7 mouse cellular contexts compared by ENCODE assay signal in the genomic region with DNA sequence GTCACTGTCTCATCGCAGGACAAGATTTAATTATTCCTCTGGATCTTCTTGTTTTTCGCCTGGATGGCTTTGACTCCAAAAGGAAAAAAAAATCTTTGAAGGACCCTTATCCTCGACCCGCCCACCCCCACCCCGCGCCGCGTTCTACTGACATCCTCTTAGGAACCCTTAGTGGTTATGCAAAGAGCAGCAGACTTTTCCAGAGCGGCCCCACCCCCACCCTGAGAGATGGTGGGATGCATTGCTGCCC. TPM values are rescaled to one million over a fixed set of nuclear protein-coding genes. Genes with fewer than 3 reads are reported as not detected.
DNase-seq lines count a peak whose midpoint lies in the region; ATAC-seq and TF ChIP-seq lines count a peak whose summit lies in the region.

No protein-coding gene starts in this region.

- TF ChIP-seq RAD21 in CH12.LX (IDR thresholded peaks at IDR 0.05; ENCODE audit: low read depth, low read length) = no peak

- peak overlapping the region; percentile 92 for H3K4me2 ChIP-seq in CH12.LX (ENCODE audit: insufficient read depth, low read depth, poor library complexity, severe bottlenecking)
- peak overlapping the region; percentile 87 for H3K4me2 ChIP-seq in embryonic facial prominence, embryonic 12.5 days (replicated peaks)

- in situ Hi-C loops in CH12.LX (cut with MboI; ENCODE audit: low pct_ligation_motif_present, low pct_unique_long_range_greater_than_20kb, low sequenced_read_pairs) = loop anchor here (10.0 to 25.0 kb wide), 5 partner anchors 316 to 1188 kb away; no protein-coding TSS in a partner anchor

- WGBS in embryonic facial prominence, embryonic 12.5 days = under 1% methylated on average over 9 of the region's 9 CpGs
- 0% methylated on average over 9 of the region's 9 CpGs for WGBS in macrophage (ENCODE audit: missing documents)

- no peak; the same call in 1 of the 2 replicates for ATAC-seq in embryonic facial prominence, embryonic 12.5 days (ENCODE audit: insufficient number of reproducible peaks, insufficient read depth, low FRiP score, low TSS enrichment)

- TF ChIP-seq POLR2A in CH12.LX (IDR thresholded peaks at IDR 0.05; ENCODE audit: low read depth, low read length) = no peak
- TF ChIP-seq POLR2A in testis, adult 2 months (IDR thresholded peaks at IDR 0.05; ENCODE audit: control insufficient read depth, low read depth, low read length) = no peak

- dilution Hi-C loops in CH12.LX (cut with MboI; ENCODE audit: extremely low pct_ligation_motif_present, extremely low pct_unique_long_range_greater_than_20kb, low sequenced_read_pairs) = no loop called here

- intact Hi-C loops in heart, postnatal 14 days (cut with DNase I) = loop anchor here (5.0 to 10.0 kb wide), 3 partner anchors 63 to 976 kb away; no protein-coding TSS in a partner anchor
- intact Hi-C loops in left cerebral cortex, postnatal 36 days (cut with DNase I) = loop anchor here (5.0 to 10.0 kb wide), 6 partner anchors 63 to 886 kb away; no protein-coding TSS in a partner anchor

- 0 out of 2 replicates have a peak overlapping the region, but pooled peaks have one; percentile 10 for H3K9ac ChIP-seq in CH12.LX (ENCODE audit: insufficient read depth, low read depth)
- H3K9ac ChIP-seq in embryonic facial prominence, embryonic 12.5 days = peak overlapping the region; percentile 72

- DNase-seq in 3T3-L1 (ENCODE audit: low read depth, low spot score) (peak; percentile 72), CH12.LX (ENCODE audit: extremely low read depth) (no peak)
- peak; percentile 56 to 64 for DNase-seq in heart, postnatal 14 days
- peak; percentile 33 to 37 for DNase-seq in left cerebral cortex, postnatal 36 days (ENCODE audit: low spot score in 2 of 2)

- H3K79me2 ChIP-seq in CH12.LX (replicated peaks; ENCODE audit: control insufficient read depth, extremely low read depth, insufficient read depth, poor library complexity, severe bottlenecking) (no peaks in the 10 kb centered on the region), macrophage (ENCODE audit: inconsistent target) (peaks cover 20% of the 10 kb centered on the region)

- peaks cover 33% of the 10 kb centered on the region for H3K27me3 ChIP-seq in CH12.LX (replicated peaks)
- no peaks in the 10 kb centered on the region for H3K27me3 ChIP-seq in embryonic facial prominence, embryonic 12.5 days
- H3K27me3 ChIP-seq in testis, adult 2 months (ENCODE audit: control insufficient read depth, insufficient read depth, low read length) = peaks cover 2% of the 10 kb centered on the region

- H3K4me3 ChIP-seq in CH12.LX (replicated peaks in 1 of 3; ENCODE audit: low read depth in 2 of 3, low read length in 2 of 3, poor library complexity in 1 of 3) = peak overlapping the region in 1 of 3 experiments; percentile 32
- peak overlapping the region; percentile 88 for H3K4me3 ChIP-seq in embryonic facial prominence, embryonic 12.5 days
- H3K4me3 ChIP-seq in macrophage (ENCODE audit: inconsistent target) = peak overlapping the region; percentile 53
- peak overlapping the region; percentile 82 for H3K4me3 ChIP-seq in testis, adult 2 months (ENCODE audit: control insufficient read depth, low read depth, low read length)

- no peak for TF ChIP-seq CTCF in CH12.LX (conservative IDR thresholded peaks at IDR 0.05 in 1 of 2, IDR thresholded peaks at IDR 0.05 in 1 of 2; ENCODE audit: low read depth in 2 of 2, low read length in 2 of 2)
- no peak for TF ChIP-seq CTCF in testis, adult 2 months (IDR thresholded peaks at IDR 0.05; ENCODE audit: control insufficient read depth, insufficient read depth, insufficient replicate concordance, low read depth, low read length)

- H3K4me1 ChIP-seq in CH12.LX (ENCODE audit: control insufficient read depth in 1 of 2, insufficient read depth in 2 of 2) = peaks cover 6 to 23% of the 10 kb centered on the region in 2 experiments; a peak in 3 of 4 replicates
- H3K4me1 ChIP-seq in embryonic facial prominence, embryonic 12.5 days = peaks cover 25% of the 10 kb centered on the region
- peaks cover 41% of the 10 kb centered on the region for H3K4me1 ChIP-seq in testis, adult 2 months (ENCODE audit: control insufficient read depth, insufficient read depth, low read length)

- H3K9me3 ChIP-seq in CH12.LX (replicated peaks; ENCODE audit: low read length) = peaks cover 6% of the 10 kb centered on the region
- H3K9me3 ChIP-seq in embryonic facial prominence, embryonic 12.5 days = no peaks in the 10 kb centered on the region

- H3K36me3 ChIP-seq in CH12.LX (replicated peaks in 1 of 2; ENCODE audit: control insufficient read depth in 1 of 2, insufficient read depth in 1 of 2, low read length in 1 of 2) = no peaks in the 10 kb centered on the region
- H3K36me3 ChIP-seq in embryonic facial prominence, embryonic 12.5 days = no peaks in the 10 kb centered on the region
- no peaks in the 10 kb centered on the region for H3K36me3 ChIP-seq in macrophage (ENCODE audit: inconsistent target)
- H3K36me3 ChIP-seq in testis, adult 2 months (ENCODE audit: control insufficient read depth, insufficient read depth, low read length) = no peaks in the 10 kb centered on the region

- H3K27ac ChIP-seq in CH12.LX (ENCODE audit: insufficient read depth, low read depth) (no peak overlapping the region), macrophage (peak overlapping the region; percentile 78)
- H3K27ac ChIP-seq in embryonic facial prominence, embryonic 12.5 days = peak overlapping the region; percentile 99
- H3K27ac ChIP-seq in testis, adult 2 months (ENCODE audit: control insufficient read depth, insufficient read depth, low read depth, low read length) = peak overlapping the region; percentile 61

- TF ChIP-seq EP300 in CH12.LX (IDR thresholded peaks at IDR 0.05; ENCODE audit: low read length) = no peak

TF ChIP-seq in CH12.LX, 34 proteins besides CTCF, POLR2A, EP300 and RAD21:
- TF ChIP-seq JUN (IDR thresholded peaks at IDR 0.05; ENCODE audit: insufficient read depth, low read depth, low read length) (no peak), IRF4 (IDR thresholded peaks at IDR 0.05; ENCODE audit: low read depth, low read length) (no peak), CHD2 (IDR thresholded peaks at IDR 0.05; ENCODE audit: low read length) (no peak), KAT2A (IDR thresholded peaks at IDR 0.05; ENCODE audit: insufficient replicate concordance, low read length) (no peak), MYC (IDR thresholded peaks at IDR 0.05; ENCODE audit: low read depth, low read length) (no peak), BHLHE40 (IDR thresholded peaks at IDR 0.05; ENCODE audit: low read depth, low read length) (no peak), UBTF (IDR thresholded peaks at IDR 0.05; ENCODE audit: low read depth, low read length) (0 out of 2 replicates have a peak, but pooled peaks have one; percentile 8)

RNA-seq across cellular contexts. Expression of gene Id2, which starts 2.3 kb away (rescaled TPM):
- total RNA-seq in CH12.LX (2012; rRNA removed) = 11.5 and 12.4 TPM in 2 replicates
- total RNA-seq in CH12.LX (2014; rRNA removed) = 38.0 and 42.9 TPM in 2 replicates
- polyA plus RNA-seq in CH12.LX (2012; ENCODE audit: insufficient read length, low read depth) = 13.7 and 14.2 TPM in 2 replicates
- polyA plus RNA-seq in embryonic facial prominence, embryonic 12.5 days (2016; fragmentation: Nextera tagmentation; extraction: Ambion mirVana) = 448 and 458 TPM in 2 replicates
- total RNA-seq in heart, postnatal 14 days (2021) = 10 to 100 TPM; 13.6 to 14.6 TPM
- total RNA-seq in left cerebral cortex, postnatal 36 days (2021) = 100 to 1,000 TPM; 155 to 170 TPM
- total RNA-seq in macrophage (2018; cell fraction: chromatin; rRNA removed) = 100 to 1,000 TPM in 25 of 26 experiments, 10 to 100 TPM in 1; 83.2 to 456 (median 269) TPM
- 100 to 1,000 TPM; 163 to 916 (median 449) TPM for total RNA-seq in macrophage (2018; cell fraction: cytosol; rRNA removed)
- total RNA-seq in macrophage (2018; cell fraction: nucleus; rRNA removed) = 100 to 1,000 TPM; 117 to 702 (median 548) TPM
- polyA plus RNA-seq in macrophage (2018) = 163 to 453 TPM (median 232 TPM) in 3 replicates
- 7.6 and 14.4 TPM in 2 replicates for polyA plus RNA-seq in testis, adult 2 months (2012; rRNA removed)

Comparison
In these comparisons a context has a peak if more than half of its experiments do, and no peak if none do; other contexts are left out.
1. RNA of gene Id2, which starts 2.3 kb away (polyA plus RNA-seq): 448 to 458 TPM in embryonic facial prominence, embryonic 12.5 days and 163 to 453 TPM in macrophage; 13.7 to 14.2 TPM in CH12.LX and 7.6 to 14.4 TPM in testis, adult 2 months; every median in the first group is over 10 times any median in the second.